Mouse (Mus musculus) limb, embryonic 14.5 days (tissue): ENCODE results near the gene Ipo8. TPM values are rescaled to one million over a fixed set of nuclear protein-coding genes. Genes with fewer than 3 reads are reported as not detected.
A peak's percentile ranks its signal among the peaks of the same experiment; 100 is the strongest.

ENCODE experiments used
- ATAC-seq: fragments of 200-750 bp; cut with Nextera tagmentation; 2 replicates; pipeline ENCODE4 v1.8.0; 2017; ENCODE audit warnings: low read depth, moderate number of reproducible peaks, moderate TSS enrichment; ENCODE audit not compliant: low FRiP score
- DNase-seq: peaks from one replicate; pipeline ENCODE4 v3.0.0-alpha.2; 2015; ENCODE audit warnings: low spot score
- H3K27ac ChIP-seq: fragments of 300-500 bp; sonication (generic); replicated peaks from 2 replicates; pipeline ENCODE4 v1.5.1; 2014; ENCODE audit warnings: low read depth, mild to moderate bottlenecking, low read length, moderate library complexity, mixed read lengths
- H3K27me3 ChIP-seq: fragments of 300-500 bp; sonication (generic); 2 replicates; pipeline ENCODE4 v1.6.1; 2014; ENCODE audit warnings: low read length, mixed read lengths; ENCODE audit not compliant: control insufficient read depth, insufficient read depth
- H3K36me3 ChIP-seq: fragments of 300-500 bp; sonication (generic); 2 replicates; pipeline ENCODE4 v1.6.1; 2014; ENCODE audit warnings: mild to moderate bottlenecking, low read length, moderate library complexity, mixed read lengths; ENCODE audit not compliant: control insufficient read depth, insufficient read depth
- H3K4me1 ChIP-seq: fragments of 300-500 bp; sonication (generic); 2 replicates; pipeline ENCODE4 v1.6.1; 2014; ENCODE audit warnings: antibody characterized with exemption, low read length, mixed read lengths; ENCODE audit not compliant: control insufficient read depth, insufficient read depth
- H3K4me2 ChIP-seq: fragments of 300-500 bp; sonication (generic); replicated peaks from 2 replicates; pipeline ENCODE4 v1.6.1; 2014; ENCODE audit warnings: low read depth, mild to moderate bottlenecking, low read length, moderate library complexity; ENCODE audit not compliant: severe bottlenecking
- H3K4me3 ChIP-seq: fragments of 300-500 bp; sonication (generic); replicated peaks from 2 replicates; pipeline ENCODE4 v1.5.1; 2014; ENCODE audit warnings: low read length
- H3K9ac ChIP-seq: fragments of 300-500 bp; sonication (generic); 2 replicates; pipeline ENCODE4 v1.6.1; 2014; ENCODE audit warnings: mild to moderate bottlenecking, low read depth, low read length, moderate library complexity; ENCODE audit not compliant: severe bottlenecking
- H3K9me3 ChIP-seq: fragments of 300-500 bp; sonication (generic); 2 replicates; pipeline ENCODE4 v1.6.1; 2016; ENCODE audit warnings: low read length; ENCODE audit not compliant: control insufficient read depth
- POLR2A ChIP-seq: fragments of 200-500 bp; IDR thresholded peaks from 2 replicates; pipeline ENCODE4 v1.8.0; 2012; ENCODE audit warnings: inconsistent platforms, mild to moderate bottlenecking, moderate library complexity, borderline replicate concordance; ENCODE audit not compliant: insufficient read depth, insufficient read length; ENCODE audit errors: extremely low read depth
- WGBS: fragments of 180-500 bp; shearing (Covaris S2); extraction: QIAGEN DNeasy Blood & Tissue Kit; methylation state at CpG from one replicate; pipeline ENCODE4 v1.1.7; 2014; 5-methylcytosine and 5-hydroxymethylcytosine counted together
- polyA plus RNA-seq, 2 experiments: library from polyadenylated mRNA; depleted of rRNA in 1 of 2; stranded (reverse) in 1 of 2; unstranded in 1 of 2; fragments of >200 nt; fragmentation: Nextera tagmentation in 1 of 2; extraction: Ambion mirVana in 1 of 2; gene quantifications; 2 replicates each; pipeline versions ENCODE4 v1.2.1 to v1.2.3; 2012 to 2014

The Ipo8 gene
- polyA plus RNA-seq, 2 experiments, result 16.8 to 17.3 TPM

DNA sequence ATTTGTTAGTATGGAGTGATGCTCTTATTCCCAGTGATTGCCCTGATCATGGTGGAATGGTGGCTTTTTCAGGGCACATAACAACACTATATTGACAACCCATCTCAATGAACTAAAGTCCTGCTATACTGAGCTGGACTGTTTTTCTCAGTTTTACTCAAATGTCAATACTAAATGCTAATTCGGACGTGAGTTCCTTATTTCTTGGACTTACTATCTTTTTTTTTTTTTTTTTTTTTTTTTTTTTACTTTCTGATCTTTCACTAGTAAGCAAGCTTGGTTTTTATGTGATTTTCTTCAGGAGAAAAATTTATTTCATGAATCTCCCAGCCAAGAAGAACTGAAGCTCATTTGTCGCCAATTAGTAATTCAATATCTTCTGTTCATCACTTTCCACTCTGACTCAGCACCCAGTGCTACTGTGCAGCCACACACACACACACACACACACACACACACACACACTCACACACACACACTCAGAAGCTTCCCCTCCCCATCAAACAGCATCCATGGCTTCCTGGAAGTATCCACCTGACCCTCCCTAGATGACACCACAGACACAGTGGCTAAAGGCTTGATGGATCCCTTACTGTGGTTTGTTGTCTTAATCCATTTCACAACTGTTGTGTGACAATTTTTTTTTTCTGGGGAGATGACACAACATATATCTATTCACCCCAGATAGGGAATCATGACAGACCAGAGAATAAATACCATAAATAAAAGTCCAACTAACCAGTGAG is 69.1 kb downstream of the Ipo8 start:
- no peak for ATAC-seq
- TF ChIP-seq POLR2A, result no peak
- Histone ChIP-seq H3K36me3 (no peaks in the 10 kb centered on the region), H3K9me3 (0 out of 2 replicates have a peak, but pooled peaks cover 2% of the 10 kb centered on the region), H3K4me2 (no peak overlapping the region), H3K27ac (no peak overlapping the region), H3K9ac (no peak overlapping the region), H3K4me1 (no peaks in the 10 kb centered on the region), H3K27me3 (no peaks in the 10 kb centered on the region), H3K4me3 (no peak overlapping the region)
- no peak for DNase-seq
- 89% methylated on average over 3 of the region's 3 CpGs for WGBS

DNA sequence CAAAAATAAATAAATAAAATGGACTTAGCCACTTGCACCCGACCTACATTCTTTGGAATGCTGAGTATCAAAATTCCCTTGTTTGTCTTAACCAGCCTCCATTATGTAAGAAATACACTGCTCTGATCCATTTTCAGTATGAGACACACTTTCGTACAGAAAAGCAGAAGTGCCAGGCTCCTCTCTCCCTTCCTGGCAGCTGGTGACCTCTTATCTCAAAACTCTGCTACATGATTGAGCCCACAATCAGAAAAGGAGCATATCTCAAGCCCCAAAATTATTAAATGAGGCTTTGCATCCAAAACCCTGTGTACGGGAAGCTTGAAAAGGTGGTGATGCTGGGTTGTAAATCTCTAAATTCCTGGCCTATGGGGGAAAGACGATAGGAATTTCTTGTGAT is 69.8 kb downstream of the Ipo8 start:
- Histone ChIP-seq H3K27me3 (no peaks in the 10 kb centered on the region), H3K4me2 (no peak overlapping the region), H3K9ac (no peak overlapping the region), H3K27ac (no peak overlapping the region), H3K4me3 (no peak overlapping the region), H3K36me3 (no peaks in the 10 kb centered on the region), H3K4me1 (no peaks in the 10 kb centered on the region), H3K9me3 (no peaks in the 10 kb centered on the region)
- no peak for TF ChIP-seq POLR2A
- 75% methylated on average over 4 of the region's 4 CpGs for WGBS
- DNase-seq, result no peak
- ATAC-seq, result no peak

DNA sequence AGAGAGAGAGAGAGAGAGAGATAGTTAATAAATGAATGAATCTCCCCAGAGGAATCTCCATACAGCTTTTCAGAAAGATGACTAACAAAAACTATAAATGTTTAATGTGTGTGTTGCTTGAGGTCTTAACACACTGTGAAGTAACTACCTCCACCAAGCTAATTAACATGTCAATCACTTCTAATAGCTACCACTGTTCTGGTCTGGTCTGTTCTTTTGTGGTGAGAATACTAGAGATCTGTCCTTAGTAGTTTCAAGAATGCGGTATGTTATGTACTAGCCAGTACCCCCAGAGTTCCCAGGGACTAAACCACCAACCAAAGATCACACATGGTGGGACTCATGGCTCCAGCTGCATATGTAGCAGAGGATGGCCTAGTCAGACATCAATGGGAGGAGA is 74.7 kb downstream of the Ipo8 start:
- H3K9ac ChIP-seq, result no peak overlapping the region
- no peak for TF ChIP-seq POLR2A
- H3K4me1 ChIP-seq, result no peaks in the 10 kb centered on the region
- H3K27me3 ChIP-seq, result no peaks in the 10 kb centered on the region
- H3K4me3 ChIP-seq, result no peak overlapping the region
- ATAC-seq, result no peak
- H3K27ac ChIP-seq, result no peak overlapping the region
- WGBS, result 83% methylated on average over 1 of the region's 1 CpGs
- H3K4me2 ChIP-seq, result no peak overlapping the region
- DNase-seq, result no peak
- no peaks in the 10 kb centered on the region for H3K36me3 ChIP-seq
- H3K9me3 ChIP-seq, result no peaks in the 10 kb centered on the region

DNA sequence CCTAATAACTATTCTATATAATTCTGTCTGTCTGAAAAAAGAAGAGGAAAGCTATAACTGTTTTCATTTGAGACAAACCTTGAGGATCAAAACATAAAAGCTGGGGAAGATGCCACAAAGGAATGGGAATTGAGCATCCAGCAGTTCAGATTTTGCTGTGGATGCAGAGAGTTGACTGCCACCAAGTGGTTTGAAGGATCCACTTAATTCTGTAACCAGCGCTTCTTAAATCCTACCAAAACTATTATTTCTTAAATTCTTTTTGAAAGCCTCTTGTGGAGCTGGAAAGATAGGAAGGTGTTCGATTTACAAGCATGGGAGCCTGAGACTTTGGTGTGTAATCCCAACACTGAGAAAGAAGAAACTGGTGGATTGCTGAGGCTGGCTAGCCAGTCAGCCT is 79.9 kb downstream of the Ipo8 start:
- ATAC-seq (no peak), DNase-seq (peak; percentile 28)
- no peak overlapping the region for H3K9ac ChIP-seq
- no peak for TF ChIP-seq POLR2A
- H3K27ac ChIP-seq, result no peak overlapping the region
- H3K36me3 ChIP-seq, result no peaks in the 10 kb centered on the region
- H3K4me2 ChIP-seq, result no peak overlapping the region
- 70% methylated on average over 2 of the region's 2 CpGs for WGBS
- H3K27me3 ChIP-seq, result no peaks in the 10 kb centered on the region
- H3K4me3 ChIP-seq, result no peak overlapping the region
- no peaks in the 10 kb centered on the region for H3K9me3 ChIP-seq
- no peaks in the 10 kb centered on the region for H3K4me1 ChIP-seq

DNA sequence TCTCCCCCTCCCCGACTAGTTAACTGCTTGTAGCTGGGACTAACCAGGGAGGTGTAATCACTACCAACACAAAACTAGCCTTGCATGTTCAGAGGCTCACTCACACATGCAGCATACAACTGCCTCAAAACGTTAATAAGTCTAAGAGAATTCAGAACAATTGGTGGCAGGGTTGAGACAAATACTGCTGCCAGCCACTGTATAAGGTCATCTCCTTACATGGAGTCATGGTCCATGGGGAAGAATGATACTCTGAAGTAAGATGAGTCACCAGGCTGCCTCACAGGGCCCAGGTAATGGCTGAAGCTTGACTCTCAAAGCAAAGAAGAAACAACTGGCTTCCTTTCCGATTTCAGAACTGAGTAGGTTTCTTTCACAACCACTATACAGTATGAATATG is 81.1 kb downstream of the Ipo8 start:
- H3K36me3 ChIP-seq, result no peaks in the 10 kb centered on the region
- H3K9me3 ChIP-seq, result no peaks in the 10 kb centered on the region
- no peak overlapping the region for H3K9ac ChIP-seq
- no peak overlapping the region for H3K27ac ChIP-seq
- H3K4me3 ChIP-seq, result no peak overlapping the region
- no peaks in the 10 kb centered on the region for H3K27me3 ChIP-seq
- no peak overlapping the region for H3K4me2 ChIP-seq
- no peak for DNase-seq
- TF ChIP-seq POLR2A, result no peak
- H3K4me1 ChIP-seq, result no peaks in the 10 kb centered on the region
- no peak for ATAC-seq
- 84% methylated on average over 3 of the region's 3 CpGs for WGBS
